Mouse (Mus musculus) lung, embryonic 16.5 days (tissue): ENCODE measurements at regions not wholly inside any gene's neighbourhood (a gene's known extent, or its start where the extent isn't known, plus 50 kb on each side); places are given as distances from the start of the nearest gene placed in this dataset.

Experiments
- ATAC-seq: fragments of 200-750 bp; cut with Nextera tagmentation; 2 replicates; pipeline ENCODE4 v1.8.0; 2017; ENCODE audit warnings: low read depth, mild to moderate bottlenecking, moderate library complexity
- H3K27ac ChIP-seq: fragments of 300-500 bp; sonication (generic); 2 replicates; pipeline ENCODE4 v1.5.1; 2014; ENCODE audit warnings: mild to moderate bottlenecking, control low read depth, low read length
- H3K27me3 ChIP-seq: fragments of 300-500 bp; sonication (generic); 2 replicates; pipeline ENCODE4 v1.6.1; 2014; ENCODE audit warnings: low read depth, low read length, mixed read lengths; ENCODE audit not compliant: control insufficient read depth, insufficient read depth
- H3K36me3 ChIP-seq: fragments of 300-500 bp; sonication (generic); 2 replicates; pipeline ENCODE4 v1.6.1; 2014; ENCODE audit warnings: low read length; ENCODE audit not compliant: control insufficient read depth, insufficient read depth
- H3K4me1 ChIP-seq: fragments of 300-500 bp; sonication (generic); replicated peaks from 2 replicates; pipeline ENCODE4 v1.6.1; 2014; ENCODE audit warnings: low read length, mixed read lengths; ENCODE audit not compliant: control insufficient read depth, insufficient read depth
- H3K4me2 ChIP-seq: fragments of 300-500 bp; sonication (generic); 2 replicates; pipeline ENCODE4 v1.6.1; 2014; ENCODE audit warnings: low read depth, low read length, control low read depth
- H3K4me3 ChIP-seq: fragments of 300-500 bp; sonication (generic); 2 replicates; pipeline ENCODE4 v1.5.1; 2014; ENCODE audit warnings: mild to moderate bottlenecking, low read length, control low read depth
- H3K9ac ChIP-seq: fragments of 300-500 bp; sonication (generic); 2 replicates; pipeline ENCODE4 v1.6.1; 2014; ENCODE audit warnings: low read length, control low read depth
- H3K9me3 ChIP-seq: fragments of 300-500 bp; sonication (generic); 2 replicates; pipeline ENCODE4 v1.6.1; 2016; ENCODE audit warnings: low read length; ENCODE audit not compliant: control insufficient read depth
- WGBS: fragments of 180-500 bp; shearing (Covaris S2); extraction: QIAGEN DNeasy Blood & Tissue Kit; methylation state at CpG from one replicate; pipeline ENCODE4 v1.1.7; 2014; 5-methylcytosine and 5-hydroxymethylcytosine counted together

DNA sequence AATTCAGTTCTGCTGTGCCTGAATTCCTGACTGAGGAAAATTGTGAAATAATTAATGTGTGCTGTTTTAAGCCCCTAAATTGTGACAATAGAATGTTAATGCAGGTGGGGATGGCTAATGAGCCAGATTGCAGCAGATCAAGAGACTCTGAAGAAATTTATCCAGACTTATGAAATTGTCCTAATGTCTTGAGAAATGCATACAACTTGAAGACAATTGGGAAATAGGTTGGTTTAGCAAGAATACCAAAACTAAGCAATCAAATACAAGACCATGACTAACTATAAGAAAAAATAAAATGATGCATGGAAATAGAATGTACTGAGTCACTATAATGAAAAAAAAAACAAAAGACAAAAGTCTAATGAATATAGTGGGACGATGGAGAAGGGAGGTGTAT, 113.7 kb upstream of the Hccs start:
- Histone ChIP-seq H3K4me3 (no peak overlapping the region), H3K4me2 (no peak overlapping the region), H3K36me3 (no peaks in the 10 kb centered on the region), H3K9ac (no peak overlapping the region), H3K4me1 (no peaks in the 10 kb centered on the region), H3K9me3 (no peaks in the 10 kb centered on the region), H3K27ac (no peak overlapping the region), H3K27me3 (no peaks in the 10 kb centered on the region)
- ATAC-seq: no peak
- 96% methylated on average over 1 of the region's 1 CpGs for WGBS

DNA sequence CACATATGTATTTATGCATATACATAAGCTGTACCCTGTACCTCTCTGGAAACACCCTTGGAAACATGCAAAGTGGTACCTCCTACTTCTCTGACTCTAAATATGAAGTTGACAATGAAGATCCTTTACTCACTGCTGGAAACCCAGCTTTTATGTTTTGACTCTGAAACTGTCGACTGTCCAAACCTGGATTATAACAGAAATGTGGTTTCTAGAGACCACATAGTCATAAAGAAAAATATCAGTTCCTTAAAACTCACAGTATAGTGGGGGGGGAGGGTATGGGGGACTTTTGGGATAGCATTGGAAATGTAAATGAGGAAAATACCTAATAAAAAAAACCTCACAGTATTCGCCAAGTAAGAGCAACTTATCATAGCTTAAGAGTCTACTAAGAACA, 76.7 kb upstream of the Hccs start:
- 69% methylated on average over 2 of the region's 2 CpGs for WGBS
- H3K27ac ChIP-seq: no peak overlapping the region
- no peak for ATAC-seq

DNA sequence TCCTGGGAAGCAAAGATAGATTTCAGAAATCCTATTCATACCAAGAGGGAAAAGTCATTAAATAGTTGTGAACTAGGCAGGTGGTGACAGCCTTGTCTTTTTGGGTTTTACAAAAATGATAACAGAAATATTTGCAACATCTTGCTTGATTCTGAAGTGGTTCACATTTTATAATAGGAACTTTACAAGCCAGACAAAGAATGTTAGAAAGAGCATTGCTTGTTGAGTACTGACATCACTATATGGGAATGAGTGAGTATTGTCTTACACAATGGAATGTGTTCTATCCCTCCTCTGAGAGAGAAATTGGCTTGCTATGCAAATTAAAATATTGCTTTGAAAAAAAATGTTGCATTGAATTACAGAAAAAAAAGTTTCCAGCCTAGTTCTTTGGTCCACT, 66.5 kb upstream of the Hccs start:
- no peaks in the 10 kb centered on the region for H3K4me1 ChIP-seq
- H3K27ac ChIP-seq: no peak overlapping the region
- no peak overlapping the region for H3K9ac ChIP-seq
- no peak overlapping the region for H3K4me3 ChIP-seq
- H3K4me2 ChIP-seq: no peak overlapping the region
- ATAC-seq: no peak
- no peaks in the 10 kb centered on the region for H3K27me3 ChIP-seq
- no peaks in the 10 kb centered on the region for H3K36me3 ChIP-seq
- no peaks in the 10 kb centered on the region for H3K9me3 ChIP-seq

More for the DNA sequence above, 76.7 kb upstream of the Hccs start:
- Histone ChIP-seq H3K4me1 (no peaks in the 10 kb centered on the region), H3K9me3 (no peaks in the 10 kb centered on the region), H3K4me3 (no peak overlapping the region), H3K4me2 (no peak overlapping the region), H3K36me3 (no peaks in the 10 kb centered on the region), H3K27me3 (no peaks in the 10 kb centered on the region), H3K9ac (no peak overlapping the region)
